Mouse (Mus musculus): ENCODE measurements around the gene Fam171a2.

GRCm38 (mm10) chr11:102495742-102496141 is 48.3 kb upstream of the Fam171a2 start:
- TF ChIP-seq CTCF (IDR thresholded peaks at IDR 0.05; ENCODE audit: low read depth) (no peak), EP300 (IDR thresholded peaks at IDR 0.05; ENCODE audit: low read depth) (no peak)
